ENCODE assay signal across 8 mouse cellular contexts in the genomic region with DNA sequence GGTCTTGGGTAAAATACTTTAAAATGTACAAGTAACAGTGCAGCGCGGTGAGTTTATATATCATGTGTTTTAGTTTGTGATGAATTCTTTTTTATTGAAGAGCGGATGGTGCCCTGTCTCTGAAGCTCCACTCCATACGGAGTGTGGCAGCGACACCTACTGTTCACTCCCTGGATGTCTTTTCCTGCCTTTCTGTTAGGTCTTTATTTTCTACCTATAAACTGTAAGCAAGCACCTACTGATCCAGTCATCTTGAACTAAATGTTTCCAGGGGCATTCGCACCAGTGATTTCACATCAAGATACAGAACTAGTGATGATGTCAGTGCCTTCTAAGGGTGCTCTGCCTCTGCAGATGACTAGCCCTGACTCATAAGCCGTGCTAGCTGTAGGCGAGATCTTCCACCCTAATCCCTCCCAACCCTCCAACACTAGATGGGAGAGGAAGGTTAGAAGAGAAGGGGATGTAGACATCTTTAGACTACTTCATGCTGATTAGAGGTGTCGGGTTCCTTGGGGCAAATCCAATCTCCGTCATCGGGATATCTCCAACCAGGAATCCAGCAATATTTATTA. TPM values are rescaled to one million over a fixed set of nuclear protein-coding genes. Genes with fewer than 3 reads are reported as not detected.
DNase-seq lines count a peak whose midpoint lies in the region; ATAC-seq and TF ChIP-seq lines count a peak whose summit lies in the region.
"Had no signal": no experiment of that assay in that cellular context is flagged by ENCODE, and none has a peak within 500 bp of the region (broad histone marks: within the 10 kb centered on the region; RNA-seq: fewer than 3 reads in every experiment).

No protein-coding gene starts in this region.

- H3K9me3 ChIP-seq in intestine, postnatal 0 days (ENCODE audit: control insufficient read depth): no peaks in the 10 kb centered on the region
- H3K9me3 ChIP-seq in intestine, embryonic 15.5 days: no peaks in the 10 kb centered on the region
- H3K9me3 ChIP-seq in MEL (replicated peaks; ENCODE audit: insufficient read depth, low read length): no peaks in the 10 kb centered on the region
- no peaks in the 10 kb centered on the region for H3K9me3 ChIP-seq in hindbrain, postnatal 0 days (ENCODE audit: low read length)

- H3K4me2 ChIP-seq in intestine, postnatal 0 days (replicated peaks; ENCODE audit: low read depth): no peak overlapping the region
- H3K4me2 ChIP-seq in intestine, embryonic 15.5 days (replicated peaks): no peak overlapping the region
- H3K4me2 ChIP-seq in hindbrain, postnatal 0 days (ENCODE audit: low read depth, low read length): no peak overlapping the region

- TF ChIP-seq POLR2A in MEL (IDR thresholded peaks at IDR 0.05; ENCODE audit: control insufficient read depth in 1 of 2, insufficient read depth in 1 of 2, low read depth in 1 of 2, low read length in 2 of 2, poor library complexity in 1 of 2): no peak

- no peaks in the 10 kb centered on the region for H3K4me1 ChIP-seq in intestine, postnatal 0 days (replicated peaks; ENCODE audit: control insufficient read depth, insufficient read depth, low read length)
- no peaks in the 10 kb centered on the region; the same call in 1 of the 2 replicates for H3K4me1 ChIP-seq in intestine, embryonic 15.5 days (replicated peaks)
- no peaks in the 10 kb centered on the region for H3K4me1 ChIP-seq in MEL (ENCODE audit: control insufficient read depth in 1 of 2, insufficient read depth in 2 of 2, low read length in 2 of 2)
- H3K4me1 ChIP-seq in hindbrain, postnatal 0 days (ENCODE audit: insufficient read depth, low read length): no peaks in the 10 kb centered on the region

- H3K36me3 ChIP-seq in intestine, postnatal 0 days (ENCODE audit: control insufficient read depth, insufficient read depth): peaks cover 14% of the 10 kb centered on the region
- H3K36me3 ChIP-seq in intestine, embryonic 15.5 days: no peaks in the 10 kb centered on the region
- H3K36me3 ChIP-seq in MEL (ENCODE audit: control insufficient read depth in 1 of 2, insufficient read depth in 2 of 2, low read length in 2 of 2): no peaks in the 10 kb centered on the region; a peak in 1 of 4 replicates
- no peaks in the 10 kb centered on the region for H3K36me3 ChIP-seq in hindbrain, postnatal 0 days (ENCODE audit: insufficient read depth, low read length)

- 73% methylated on average over 11 of the region's 11 CpGs for WGBS in intestine, postnatal 0 days
- WGBS in intestine, embryonic 15.5 days: 64% methylated on average over 11 of the region's 11 CpGs
- WGBS in hindbrain, postnatal 0 days: 76% methylated on average over 11 of the region's 11 CpGs

- TF ChIP-seq EP300 in MEL (IDR thresholded peaks at IDR 0.05; ENCODE audit: low read depth in 1 of 2, low read length in 2 of 2): no peak

- H3K9ac ChIP-seq in intestine, postnatal 0 days (ENCODE audit: low read depth, low read length): no peak overlapping the region
- no peak overlapping the region for H3K9ac ChIP-seq in intestine, embryonic 15.5 days
- no peak overlapping the region for H3K9ac ChIP-seq in MEL (ENCODE audit: control insufficient read depth, low read depth, low read length, poor library complexity, severe bottlenecking)
- H3K9ac ChIP-seq in hindbrain, postnatal 0 days (replicated peaks; ENCODE audit: low read length): no peak overlapping the region

- ATAC-seq in intestine, postnatal 0 days: no peak
- no peak for ATAC-seq in intestine, embryonic 15.5 days
- ATAC-seq in hindbrain, postnatal 0 days: peak; percentile 48; the same call in 1 of the 2 replicates

- H3K27ac ChIP-seq in intestine, postnatal 0 days (ENCODE audit: low read depth, low read length): no peak overlapping the region
- no peak overlapping the region for H3K27ac ChIP-seq in intestine, embryonic 15.5 days
- no peak overlapping the region for H3K27ac ChIP-seq in MEL (ENCODE audit: control insufficient read depth, low read depth, low read length)
- no peak overlapping the region for H3K27ac ChIP-seq in hindbrain, postnatal 0 days

- H3K4me3 ChIP-seq in intestine, postnatal 0 days (ENCODE audit: low read depth, low read length): no peak overlapping the region
- no peak overlapping the region for H3K4me3 ChIP-seq in intestine, embryonic 15.5 days (replicated peaks)
- no peak overlapping the region for H3K4me3 ChIP-seq in MEL (ENCODE audit: control insufficient read depth in 1 of 2, insufficient read depth in 1 of 2, low read depth in 2 of 2, low read length in 2 of 2)
- no peak overlapping the region for H3K4me3 ChIP-seq in hindbrain, postnatal 0 days (ENCODE audit: low read length)
- H3K4me3 ChIP-seq: erythroblast, embryonic 14.5 days had no signal

- no peak for DNase-seq in MEL (ENCODE audit: low read depth, low spot score)
- DNase-seq in adrenal gland, postnatal 14 days: peak; percentile 63
- peak; percentile 77 for DNase-seq in hindbrain, postnatal 0 days (ENCODE audit: low spot score)
- DNase-seq in lung, adult 18-20 months: peak; percentile 22 to 26
- peak; percentile 58 for DNase-seq in telencephalon, adult 2 months (ENCODE audit: low read depth, low spot score)

- H3K27me3 ChIP-seq in intestine, postnatal 0 days (replicated peaks; ENCODE audit: control insufficient read depth, insufficient read depth, low read length): no peaks in the 10 kb centered on the region
- H3K27me3 ChIP-seq in intestine, embryonic 15.5 days (replicated peaks): no peaks in the 10 kb centered on the region
- H3K27me3 ChIP-seq in MEL (ENCODE audit: control insufficient read depth in 1 of 2, insufficient read depth in 2 of 2, low read length in 2 of 2): no peaks in the 10 kb centered on the region
- H3K27me3 ChIP-seq in hindbrain, postnatal 0 days (ENCODE audit: insufficient read depth, low read length): no peaks in the 10 kb centered on the region

- H3K79me2 ChIP-seq in MEL (ENCODE audit: control insufficient read depth, insufficient read depth, low read length, poor library complexity): no peaks in the 10 kb centered on the region

- peak; percentile 75 for TF ChIP-seq CTCF in intestine, postnatal 0 days (IDR thresholded peaks at IDR 0.05; ENCODE audit: low read depth)
- TF ChIP-seq CTCF in MEL (IDR thresholded peaks at IDR 0.05 in 2 of 3, conservative IDR thresholded peaks at IDR 0.05 in 1 of 3; ENCODE audit: control insufficient read depth in 1 of 3, insufficient read depth in 1 of 3, low read depth in 2 of 3, low read length in 3 of 3, poor library complexity in 1 of 3, severe bottlenecking in 1 of 3): peak in 2 of 3 experiments; percentile 24 to 43; a peak in 3 of 6 replicates
- peak; percentile 83 for TF ChIP-seq CTCF in hindbrain, postnatal 0 days (IDR thresholded peaks at IDR 0.05; ENCODE audit: low read depth)

- peak; percentile 22 for TF ChIP-seq RAD21 in MEL (IDR thresholded peaks at IDR 0.05; ENCODE audit: low read depth, low read length)

TF ChIP-seq in MEL, 35 proteins besides CTCF, POLR2A, EP300 and RAD21:
- TF ChIP-seq ZC3H11A (IDR thresholded peaks at IDR 0.05; ENCODE audit: low read depth, low read length) (no peak), CHD2 (IDR thresholded peaks at IDR 0.05; ENCODE audit: low read length) (no peak), POLR2AphosphoS5 (IDR thresholded peaks at IDR 0.05; ENCODE audit: borderline replicate concordance, low read depth, low read length) (no peak), TBP (IDR thresholded peaks at IDR 0.05; ENCODE audit: low read depth, low read length) (no peak), MAFK (IDR thresholded peaks at IDR 0.05; ENCODE audit: borderline replicate concordance, low read depth, low read length) (no peak), UBTF (IDR thresholded peaks at IDR 0.05; ENCODE audit: borderline replicate concordance, insufficient read depth, low read depth, low read length) (no peak), ZNF384 (IDR thresholded peaks at IDR 0.05; ENCODE audit: low read depth, low read length) (no peak), CHD1 (IDR thresholded peaks at IDR 0.05; ENCODE audit: low read depth, low read length) (no peak), MYB (IDR thresholded peaks at IDR 0.05; ENCODE audit: low read depth, low read length) (no peak), ELF1 (IDR thresholded peaks at IDR 0.05; ENCODE audit: low read depth, low read length) (no peak), RCOR1 (IDR thresholded peaks at IDR 0.05; ENCODE audit: low read depth, low read length) (no peak), KAT2A (conservative IDR thresholded peaks at IDR 0.05; ENCODE audit: low read depth, low read length) (no peak), TAL1 (IDR thresholded peaks at IDR 0.05; ENCODE audit: low read length) (no peak), NELFE (IDR thresholded peaks at IDR 0.05; ENCODE audit: low read depth, low read length) (no peak), MXI1 (IDR thresholded peaks at IDR 0.05; ENCODE audit: low read depth, low read length) (no peak), USF1 (IDR thresholded peaks at IDR 0.05; ENCODE audit: low read depth, low read length) (no peak), MAZ (IDR thresholded peaks at IDR 0.05; ENCODE audit: low read depth, low read length) (no peak), JUND (IDR thresholded peaks at IDR 0.05; ENCODE audit: low read depth, low read length) (no peak)
TF ChIP-seq in MEL: peak in this region for 0.

RNA-seq across cellular contexts. Expression of gene Kif14, which starts 55.3 kb away (rescaled TPM):
- polyA plus RNA-seq in intestine, postnatal 0 days (2015; fragmentation: Nextera tagmentation; extraction: Ambion mirVana): 0.50 and 0.58 TPM in 2 replicates
- polyA plus RNA-seq in intestine, embryonic 15.5 days (2015; fragmentation: Nextera tagmentation; extraction: Ambion mirVana): 4.0 and 4.6 TPM in 2 replicates
- 6.5 and 9.5 TPM in 2 replicates for total RNA-seq in MEL (2012; rRNA removed)
- 10 to 100 TPM in 1 of 2 experiments, not detected in 1; 15.8 TPM for polyA plus RNA-seq in MEL (2012; ENCODE audit: insufficient read depth in 1 of 2, insufficient read length in 2 of 2, low read depth in 1 of 2, low replicate concordance in 2 of 2, missing spikeins in 1 of 2)
- total RNA-seq in adrenal gland, postnatal 14 days (2021): 3.9 and 4.8 TPM in 2 replicates
- total RNA-seq in hindbrain, postnatal 0 days (2014; rRNA removed): 1.3 and 3.4 TPM in 2 replicates
- polyA plus RNA-seq in hindbrain, postnatal 0 days (2015; fragmentation: Nextera tagmentation; extraction: Ambion mirVana): 1.1 and 1.3 TPM in 2 replicates
